19 mouse cellular contexts compared by ENCODE assay signal in the genomic region with DNA sequence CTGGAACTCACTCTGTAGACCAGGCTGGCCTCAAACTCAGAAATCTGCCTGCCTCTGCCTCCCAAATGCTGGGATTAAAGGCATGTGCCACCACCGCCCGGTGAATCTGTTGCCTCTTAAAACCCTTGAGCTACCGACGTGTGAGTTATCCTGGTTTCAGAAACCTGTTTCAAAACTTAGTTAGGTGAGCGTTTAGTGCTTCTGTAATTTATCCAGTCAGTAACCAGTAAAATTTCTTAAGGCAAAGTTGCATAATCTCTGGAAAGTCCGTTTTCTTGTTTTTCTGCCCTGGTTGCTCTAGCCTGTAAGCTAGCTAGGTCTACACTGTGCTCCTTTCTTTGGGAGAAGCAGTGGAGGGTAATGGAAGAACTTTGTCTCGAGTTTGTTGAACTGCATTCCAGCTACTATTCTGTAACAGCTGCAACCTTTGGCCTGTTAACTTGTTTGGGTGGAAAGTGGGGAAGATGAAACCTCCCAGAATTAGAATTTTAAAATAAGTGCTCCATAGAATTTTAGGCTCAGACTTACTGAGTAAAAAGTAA. TPM values are rescaled to one million over a fixed set of nuclear protein-coding genes. Genes with fewer than 3 reads are reported as not detected.
DNase-seq lines count a peak whose midpoint lies in the region; ATAC-seq and TF ChIP-seq lines count a peak whose summit lies in the region.
"Had no signal": no experiment of that assay in that cellular context is flagged by ENCODE, and none has a peak within 500 bp of the region (broad histone marks: within the 10 kb centered on the region; RNA-seq: fewer than 3 reads in every experiment).

No protein-coding gene starts in this region.

- no peak for ATAC-seq in kidney, embryonic 14.5 days (ENCODE audit: low FRiP score, low TSS enrichment)
- ATAC-seq in liver, postnatal 0 days: no peak; the same call in 1 of the 2 replicates
- no peak for ATAC-seq in liver, embryonic 11.5 days (replicated peaks; ENCODE audit: low FRiP score)
- ATAC-seq: forebrain, embryonic 16.5 days had no signal

- H3K4me3 ChIP-seq in kidney, embryonic 14.5 days (ENCODE audit: low read length): no peak overlapping the region
- H3K4me3 ChIP-seq in liver, postnatal 0 days (ENCODE audit: low read depth, low read length): no peak overlapping the region
- H3K4me3 ChIP-seq in liver, embryonic 11.5 days (ENCODE audit: low read depth, low read length): no peak overlapping the region
- H3K4me3 ChIP-seq: embryonic facial prominence, embryonic 12.5 days; forebrain, embryonic 12.5 days; heart, adult 2 months; heart, embryonic 12.5 days; hindbrain, embryonic 10.5 days had no signal

- no peaks in the 10 kb centered on the region for H3K27me3 ChIP-seq in kidney, embryonic 14.5 days (ENCODE audit: control insufficient read depth, insufficient read depth, low read length)
- H3K27me3 ChIP-seq in liver, postnatal 0 days (ENCODE audit: insufficient read depth, low read length): no peaks in the 10 kb centered on the region
- no peaks in the 10 kb centered on the region for H3K27me3 ChIP-seq in liver, embryonic 11.5 days (replicated peaks; ENCODE audit: control insufficient read depth, insufficient read depth, low read length)
- H3K27me3 ChIP-seq: embryonic facial prominence, embryonic 12.5 days; forebrain, embryonic 12.5 days; heart, embryonic 12.5 days had no signal

- H3K4me2 ChIP-seq in kidney, embryonic 14.5 days (replicated peaks; ENCODE audit: low read depth, low read length): no peak overlapping the region
- no peak overlapping the region for H3K4me2 ChIP-seq in liver, postnatal 0 days (ENCODE audit: low read depth, low read length)
- H3K4me2 ChIP-seq in liver, embryonic 11.5 days: no peak overlapping the region
- H3K4me2 ChIP-seq: embryonic facial prominence, embryonic 12.5 days; forebrain, embryonic 12.5 days; heart, embryonic 12.5 days; hindbrain, embryonic 14.5 days had no signal

- DNase-seq in heart, adult 11 months: peak; percentile 56
- no peak for DNase-seq in heart, adult 8-10 months (ENCODE audit: low spot score)
- peak; percentile 24 for DNase-seq in kidney, postnatal 14 days
- no peak for DNase-seq in liver, postnatal 0 days
- DNase-seq in liver, embryonic 11.5 days (ENCODE audit: low spot score): no peak
- peak; percentile 20 for DNase-seq in yolk sac, embryonic 10.5 days (ENCODE audit: low spot score)
- no peak for DNase-seq in frontal cortex, postnatal 25 days (ENCODE audit: low spot score in 2 of 2)
- DNase-seq: adrenal gland, postnatal 25 days; cerebellum, adult 9-10 months; cerebellum, postnatal 25 days; gastrocnemius, postnatal 36 days; heart, adult 2 months had no signal

- no peak overlapping the region for H3K9ac ChIP-seq in kidney, embryonic 14.5 days (ENCODE audit: low read depth, low read length)
- H3K9ac ChIP-seq in liver, postnatal 0 days (replicated peaks): no peak overlapping the region
- H3K9ac ChIP-seq in liver, embryonic 11.5 days (ENCODE audit: low read depth, low read length): no peak overlapping the region
- H3K9ac ChIP-seq: embryonic facial prominence, embryonic 12.5 days; forebrain, embryonic 12.5 days; heart, embryonic 12.5 days; hindbrain, embryonic 14.5 days had no signal

- WGBS in kidney, embryonic 14.5 days: 87% methylated on average over 7 of the region's 7 CpGs
- 67% methylated on average over 7 of the region's 7 CpGs for WGBS in liver, postnatal 0 days (ENCODE audit: insufficient replicate concordance)
- 86% methylated on average over 7 of the region's 7 CpGs for WGBS in liver, embryonic 11.5 days

- H3K27ac ChIP-seq in kidney, embryonic 14.5 days (ENCODE audit: low read depth, low read length): no peak overlapping the region
- peak overlapping the region; percentile 30 for H3K27ac ChIP-seq in liver, postnatal 0 days (ENCODE audit: low read depth)
- H3K27ac ChIP-seq in liver, embryonic 11.5 days (ENCODE audit: low read depth, low read length): no peak overlapping the region
- H3K27ac ChIP-seq: embryonic facial prominence, embryonic 12.5 days; forebrain, embryonic 12.5 days; heart, adult 2 months; hindbrain, embryonic 10.5 days; hindbrain, embryonic 14.5 days had no signal

- no peak for TF ChIP-seq CTCF in liver, postnatal 0 days (IDR thresholded peaks at IDR 0.05; ENCODE audit: low read depth)

- no peaks in the 10 kb centered on the region for H3K9me3 ChIP-seq in kidney, embryonic 14.5 days (ENCODE audit: control insufficient read depth, low read length)
- no peaks in the 10 kb centered on the region for H3K9me3 ChIP-seq in liver, postnatal 0 days (ENCODE audit: low read length)
- H3K9me3 ChIP-seq in liver, embryonic 11.5 days (ENCODE audit: control insufficient read depth, low read length): no peaks in the 10 kb centered on the region
- H3K9me3 ChIP-seq: embryonic facial prominence, embryonic 12.5 days; forebrain, embryonic 12.5 days; heart, embryonic 12.5 days; hindbrain, embryonic 10.5 days had no signal

- no peaks in the 10 kb centered on the region for H3K4me1 ChIP-seq in kidney, embryonic 14.5 days (ENCODE audit: control insufficient read depth, insufficient read depth, low read length)
- H3K4me1 ChIP-seq in liver, postnatal 0 days (ENCODE audit: insufficient read depth): peaks cover 15% of the 10 kb centered on the region
- H3K4me1 ChIP-seq in liver, embryonic 11.5 days (replicated peaks; ENCODE audit: control insufficient read depth, insufficient read depth, low read length): no peaks in the 10 kb centered on the region
- H3K4me1 ChIP-seq: embryonic facial prominence, embryonic 12.5 days; forebrain, embryonic 12.5 days; hindbrain, embryonic 10.5 days had no signal

- H3K36me3 ChIP-seq in kidney, embryonic 14.5 days (ENCODE audit: control insufficient read depth, insufficient read depth, low read length): peaks cover 7% of the 10 kb centered on the region; the same call in 1 of the 2 replicates
- peaks cover 54% of the 10 kb centered on the region for H3K36me3 ChIP-seq in liver, postnatal 0 days (replicated peaks; ENCODE audit: insufficient read depth, low read length)
- H3K36me3 ChIP-seq in liver, embryonic 11.5 days (ENCODE audit: control insufficient read depth, insufficient read depth, low read length): no peaks in the 10 kb centered on the region

- TF ChIP-seq EP300 in liver, postnatal 0 days (IDR thresholded peaks at IDR 0.05; ENCODE audit: low read depth): no peak

RNA-seq across cellular contexts. Expression of a gene that starts 8.8 kb away (rescaled TPM):
- 10 to 100 TPM; 36.9 to 46.5 (median 44.0) TPM for total RNA-seq in heart, adult 8-10 months (2022)
- polyA plus RNA-seq in kidney, embryonic 14.5 days (2014; fragmentation: Nextera tagmentation; extraction: Ambion mirVana): 42.5 and 43.5 TPM in 2 replicates
- polyA plus RNA-seq in liver, postnatal 0 days (2015; fragmentation: Nextera tagmentation; extraction: Ambion mirVana): 59.4 and 59.7 TPM in 2 replicates
- 29.1 and 30.3 TPM in 2 replicates for polyA plus RNA-seq in liver, embryonic 11.5 days (2014; fragmentation: Nextera tagmentation; extraction: Ambion mirVana)

Comparison
In these comparisons a context has a peak if more than half of its experiments do, and no peak if none do; other contexts are left out.
1. DNase-seq: peak in heart, adult 11 months (single experiment), kidney, postnatal 14 days (single experiment) and yolk sac, embryonic 10.5 days (single experiment); none in heart, adult 8-10 months (single experiment), liver, postnatal 0 days (single experiment), liver, embryonic 11.5 days (single experiment) and frontal cortex, postnatal 25 days (0 of 2).